14 mouse cellular contexts compared by ENCODE assay signal in genomic region chr5:103629854-103630580, GRCm38 (mm10). TPM values are rescaled to one million over a fixed set of nuclear protein-coding genes. Genes with fewer than 3 reads are reported as not detected.
DNase-seq lines count a peak whose midpoint lies in the region; ATAC-seq and TF ChIP-seq lines count a peak whose summit lies in the region.
"Had no signal": no experiment of that assay in that cellular context is flagged by ENCODE, and none has a peak within 500 bp of the region (broad histone marks: within the 10 kb centered on the region; RNA-seq: fewer than 3 reads in every experiment).

No protein-coding gene starts in this region.

- H3K4me2 ChIP-seq in hindbrain, postnatal 0 days (ENCODE audit: low read depth, low read length), result 0 out of 2 replicates have a peak overlapping the region, but pooled peaks have one; percentile 17
- H3K4me2 ChIP-seq in hindbrain, embryonic 16.5 days (ENCODE audit: low read length), result no peak overlapping the region
- H3K4me2 ChIP-seq in intestine, embryonic 16.5 days (ENCODE audit: low read depth, low read length), result no peak overlapping the region
- H3K4me2 ChIP-seq: forebrain, embryonic 12.5 days had no signal

- H3K36me3 ChIP-seq in hindbrain, postnatal 0 days (ENCODE audit: insufficient read depth, low read length), result no peaks in the 10 kb centered on the region
- no peaks in the 10 kb centered on the region for H3K36me3 ChIP-seq in hindbrain, embryonic 16.5 days (ENCODE audit: control insufficient read depth, insufficient read depth, low read length)
- no peaks in the 10 kb centered on the region for H3K36me3 ChIP-seq in intestine, embryonic 16.5 days (ENCODE audit: control insufficient read depth, insufficient read depth, low read length)
- H3K36me3 ChIP-seq in thymus, adult 2 months (ENCODE audit: control insufficient read depth, insufficient read depth, low read length), result no peaks in the 10 kb centered on the region
- H3K36me3 ChIP-seq: forebrain, embryonic 12.5 days had no signal

- ATAC-seq in hindbrain, postnatal 0 days, result no peak; the same call in 1 of the 2 replicates
- ATAC-seq in hindbrain, embryonic 16.5 days, result no peak
- ATAC-seq in intestine, embryonic 16.5 days, result no peak
- ATAC-seq: CD4-positive, CD25-positive, alpha-beta regulatory T cell, adult 4 months had no signal

- DNase-seq in hindbrain, postnatal 0 days (ENCODE audit: low spot score), result no peak
- DNase-seq in lung, postnatal 10 days, result peak; percentile 46
- no peak for DNase-seq in lung, postnatal 36 days
- no peak for DNase-seq in left cerebral cortex, postnatal 36 days (ENCODE audit: low spot score in 2 of 2)
- DNase-seq in cerebellum, adult 18-20 months, result no peak
- DNase-seq in thymus, adult 2 months, result no peak

- TF ChIP-seq CTCF in hindbrain, postnatal 0 days (IDR thresholded peaks at IDR 0.05; ENCODE audit: low read depth), result no peak
- TF ChIP-seq CTCF in thymus, adult 2 months (IDR thresholded peaks at IDR 0.05; ENCODE audit: borderline replicate concordance, control insufficient read depth, extremely low read depth, insufficient read depth, low read length, poor library complexity), result no peak

- WGBS in hindbrain, postnatal 0 days, result 62% methylated on average over 9 of the region's 9 CpGs
- whole genome bisulfite sequencing in hindbrain, embryonic 16.5 days, result 70% methylated on average over 9 of the region's 9 CpGs
- WGBS in intestine, embryonic 16.5 days, result 67% methylated on average over 9 of the region's 9 CpGs
- 86% methylated on average over 9 of the region's 9 CpGs for WGBS in thymus, adult 2 months

- no peaks in the 10 kb centered on the region for H3K27me3 ChIP-seq in hindbrain, postnatal 0 days (ENCODE audit: insufficient read depth, low read length)
- no peaks in the 10 kb centered on the region for H3K27me3 ChIP-seq in hindbrain, embryonic 16.5 days (replicated peaks; ENCODE audit: control insufficient read depth, insufficient read depth, low read length)
- no peaks in the 10 kb centered on the region for H3K27me3 ChIP-seq in intestine, embryonic 16.5 days (replicated peaks; ENCODE audit: control insufficient read depth, insufficient read depth, low read length)
- H3K27me3 ChIP-seq in thymus, adult 2 months (ENCODE audit: control insufficient read depth, insufficient read depth, low read length), result no peaks in the 10 kb centered on the region
- H3K27me3 ChIP-seq: forebrain, embryonic 12.5 days had no signal

- H3K27ac ChIP-seq in hindbrain, postnatal 0 days, result peak overlapping the region; percentile 26; the same call in 1 of the 2 replicates
- H3K27ac ChIP-seq in hindbrain, embryonic 16.5 days (ENCODE audit: low read depth, low read length), result no peak overlapping the region
- H3K27ac ChIP-seq in intestine, embryonic 16.5 days (ENCODE audit: low read length), result 0 out of 2 replicates have a peak overlapping the region, but pooled peaks have one; percentile 52
- H3K27ac ChIP-seq in thymus, adult 2 months (ENCODE audit: control insufficient read depth, insufficient read depth, low read length), result no peak overlapping the region
- H3K27ac ChIP-seq: forebrain, embryonic 12.5 days had no signal

- H3K4me3 ChIP-seq in hindbrain, postnatal 0 days (ENCODE audit: low read length), result no peak overlapping the region
- no peak overlapping the region for H3K4me3 ChIP-seq in hindbrain, embryonic 16.5 days (ENCODE audit: low read length)
- H3K4me3 ChIP-seq in intestine, embryonic 16.5 days (ENCODE audit: low read length), result no peak overlapping the region
- H3K4me3 ChIP-seq in thymus, adult 2 months (ENCODE audit: control insufficient read depth, insufficient read depth, low read length), result no peak overlapping the region
- H3K4me3 ChIP-seq: forebrain, embryonic 12.5 days had no signal

- no peaks in the 10 kb centered on the region; the same call in none of the 2 replicates for H3K4me1 ChIP-seq in hindbrain, postnatal 0 days (ENCODE audit: insufficient read depth, low read length)
- H3K4me1 ChIP-seq in hindbrain, embryonic 16.5 days (ENCODE audit: control insufficient read depth, insufficient read depth, low read depth, low read length), result 0 out of 2 replicates have a peak, but pooled peaks cover 8% of the 10 kb centered on the region
- H3K4me1 ChIP-seq in intestine, embryonic 16.5 days (ENCODE audit: control insufficient read depth, insufficient read depth, low read length), result peaks cover 5% of the 10 kb centered on the region; the same call in 1 of the 2 replicates
- H3K4me1 ChIP-seq in thymus, adult 2 months (replicated peaks; ENCODE audit: control insufficient read depth, insufficient read depth, low read length), result no peaks in the 10 kb centered on the region

- intact Hi-C loops in left cerebral cortex, postnatal 36 days (cut with DNase I), result no loop called here

- no peak overlapping the region for H3K9ac ChIP-seq in hindbrain, postnatal 0 days (replicated peaks; ENCODE audit: low read length)
- H3K9ac ChIP-seq in hindbrain, embryonic 16.5 days (ENCODE audit: low read depth, low read length), result no peak overlapping the region
- H3K9ac ChIP-seq in intestine, embryonic 16.5 days (ENCODE audit: low read depth, low read length), result no peak overlapping the region
- H3K9ac ChIP-seq: forebrain, embryonic 12.5 days had no signal

- TF ChIP-seq POLR2A in thymus, adult 2 months (IDR thresholded peaks at IDR 0.05; ENCODE audit: control insufficient read depth, extremely low read depth, insufficient read depth, low read length, poor library complexity), result no peak

- H3K9me3 ChIP-seq in hindbrain, postnatal 0 days (ENCODE audit: low read length), result no peaks in the 10 kb centered on the region
- H3K9me3 ChIP-seq in hindbrain, embryonic 16.5 days (ENCODE audit: control insufficient read depth, low read length), result no peaks in the 10 kb centered on the region
- no peaks in the 10 kb centered on the region for H3K9me3 ChIP-seq in intestine, embryonic 16.5 days (ENCODE audit: control insufficient read depth, low read length)
- H3K9me3 ChIP-seq: forebrain, embryonic 12.5 days had no signal

RNA-seq across cellular contexts. Expression of gene Slc10a6, which starts 0.8 kb away (rescaled TPM):
- total RNA-seq in hindbrain, postnatal 0 days (2014; rRNA removed), result 0.18 and 0.63 TPM in 2 replicates
- 0.16 and 0.26 TPM in 2 replicates for polyA plus RNA-seq in hindbrain, postnatal 0 days (2015; fragmentation: Nextera tagmentation; extraction: Ambion mirVana)
- polyA plus RNA-seq in hindbrain, embryonic 16.5 days (2015; fragmentation: Nextera tagmentation; extraction: Ambion mirVana), result 0.32 and 0.34 TPM in 2 replicates
- polyA plus RNA-seq in intestine, embryonic 16.5 days (2015; fragmentation: Nextera tagmentation; extraction: Ambion mirVana), result 0.67 and 0.84 TPM in 2 replicates
- total RNA-seq in left cerebral cortex, postnatal 36 days (2021), result under 1 TPM; 0.15 to 0.18 TPM
- polyA plus RNA-seq in thymus, adult 2 months (2012; rRNA removed), result 0.17 and 1.6 TPM in 2 replicates
- total RNA-seq: hematopoietic stem cell, adult 5-6 weeks had no signal
- polyA plus RNA-seq: CD4-positive, CD25-positive, alpha-beta regulatory T cell, adult 4 months; embryonic facial prominence, embryonic 11.5 days; forebrain, embryonic 12.5 days; neural tube, embryonic 11.5 days had no signal

RNA-seq across cellular contexts. Expression of gene 1700016H13Rik, which starts 25.8 kb away (rescaled TPM):
- 0.37 TPM in 1 of 2 replicates, not detected in the other for total RNA-seq in hindbrain, postnatal 0 days (2014; rRNA removed)
- 0.13 TPM in 1 of 2 replicates, not detected in the other for polyA plus RNA-seq in hindbrain, postnatal 0 days (2015; fragmentation: Nextera tagmentation; extraction: Ambion mirVana)
- 0.15 and 0.28 TPM in 2 replicates for polyA plus RNA-seq in hindbrain, embryonic 16.5 days (2015; fragmentation: Nextera tagmentation; extraction: Ambion mirVana)
- not detected in 2 replicates for polyA plus RNA-seq in intestine, embryonic 16.5 days (2015; fragmentation: Nextera tagmentation; extraction: Ambion mirVana)
- not detected for total RNA-seq in left cerebral cortex, postnatal 36 days (2021)
- polyA plus RNA-seq in thymus, adult 2 months (2012; rRNA removed), result 0.15 TPM in 1 of 2 replicates, not detected in the other
- total RNA-seq: adrenal gland, postnatal 14 days; hematopoietic stem cell, adult 5-6 weeks had no signal
- polyA plus RNA-seq: CD4-positive, CD25-positive, alpha-beta regulatory T cell, adult 4 months; forebrain, embryonic 12.5 days had no signal

Comparison
In these comparisons a context has a peak if more than half of its experiments do, and no peak if none do; other contexts are left out.
1. H3K27ac ChIP-seq: peak in hindbrain, postnatal 0 days (single experiment) and intestine, embryonic 16.5 days (single experiment); none in hindbrain, embryonic 16.5 days (single experiment) and thymus, adult 2 months (single experiment).